Mouse (Mus musculus): ENCODE data around the gene Olfr1256. TPM values are rescaled to one million over a fixed set of nuclear protein-coding genes. Genes with fewer than 3 reads are reported as not detected.

The Olfr1256 gene
- not detected in 2 replicates for polyA plus RNA-seq (2014; fragmentation: Nextera tagmentation; extraction: Ambion mirVana)

DNA sequence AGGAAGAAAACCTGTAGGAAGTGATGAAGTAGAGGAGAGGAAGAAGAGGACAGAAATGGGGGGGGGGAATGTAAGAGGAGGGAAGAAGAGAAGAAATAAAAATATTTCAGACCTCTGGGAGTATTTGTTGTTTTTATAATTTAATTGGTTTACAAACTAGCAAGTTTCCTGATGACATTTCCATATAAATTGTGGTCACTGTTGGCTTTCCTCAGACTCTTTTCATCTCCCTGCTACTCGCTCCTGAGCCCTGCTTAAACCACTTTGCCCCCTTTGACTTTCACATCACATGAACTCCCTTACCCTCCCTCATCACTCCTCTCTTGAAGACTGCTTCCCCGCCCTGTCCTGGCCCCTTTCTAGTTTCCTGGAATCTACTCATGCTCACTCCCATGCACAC lies at the start of gene Olfr1256:
Gene Olfr1256 (minus strand): TSS at position 101 of the 400 bp plus-strand sequence.
- DNase-seq (ENCODE audit: low spot score) (no peak), ATAC-seq (no peak)
- no peak within 1 kb of the TSS for H3K4me2 ChIP-seq (ENCODE audit: low read length)
- no peak within 1 kb of the TSS for H3K4me3 ChIP-seq (ENCODE audit: low read depth, low read length)
- 58% methylated on average over 2 of the region's 2 CpGs for WGBS
- no peaks in the 10 kb centered on the region for H3K9me3 ChIP-seq (replicated peaks; ENCODE audit: control insufficient read depth, low read length)
- no peaks in the 10 kb centered on the region for H3K4me1 ChIP-seq (ENCODE audit: control insufficient read depth, insufficient read depth, low read length)
- no peaks in the 10 kb centered on the region for H3K36me3 ChIP-seq (ENCODE audit: control insufficient read depth, insufficient read depth, low read length)
- no peaks in the 10 kb centered on the region for H3K27me3 ChIP-seq (replicated peaks; ENCODE audit: control insufficient read depth, insufficient read depth, low read length)
- H3K27ac ChIP-seq (ENCODE audit: low read depth, low read length), result no peak within 1 kb of the TSS
- no peak within 1 kb of the TSS for H3K9ac ChIP-seq (ENCODE audit: low read length)

DNA sequence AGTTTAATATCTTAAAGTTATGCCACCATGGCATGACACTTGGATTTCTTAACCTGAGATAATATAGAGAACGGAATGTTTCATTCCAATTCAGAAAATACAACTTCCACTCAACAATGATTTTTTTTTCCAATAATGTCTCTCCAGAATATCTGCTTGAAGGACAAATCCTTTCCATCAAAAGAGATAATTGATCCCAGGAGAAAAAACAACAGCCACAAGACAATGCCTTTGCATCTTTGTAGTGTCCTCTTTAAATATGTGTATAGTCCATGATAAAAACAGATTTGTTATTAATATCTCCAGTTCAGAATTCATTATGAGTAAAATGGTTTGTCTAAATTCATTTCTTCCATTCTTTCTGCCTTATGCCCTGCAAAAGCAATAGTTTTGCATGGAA lies 36.8 kb upstream of the Olfr1256 start, which contains the start of gene Olfr1257:
Gene Olfr1257 (plus strand): TSS at position 301 of the 400 bp plus-strand sequence.
- no peaks in the 10 kb centered on the region for H3K36me3 ChIP-seq (ENCODE audit: control insufficient read depth, insufficient read depth, low read length)
- H3K9ac ChIP-seq (ENCODE audit: low read length), result no peak within 1 kb of the TSS
- no peak within 1 kb of the TSS for H3K4me2 ChIP-seq (ENCODE audit: low read length)
- no peaks in the 10 kb centered on the region for H3K9me3 ChIP-seq (replicated peaks; ENCODE audit: control insufficient read depth, low read length)
- DNase-seq (ENCODE audit: low spot score) (no peak), ATAC-seq (no peak)
- 91% methylated on average over 1 of the region's 1 CpGs for WGBS
- no peak within 1 kb of the TSS for H3K27ac ChIP-seq (ENCODE audit: low read depth, low read length)
- no peaks in the 10 kb centered on the region for H3K27me3 ChIP-seq (replicated peaks; ENCODE audit: control insufficient read depth, insufficient read depth, low read length)
- H3K4me1 ChIP-seq (ENCODE audit: control insufficient read depth, insufficient read depth, low read length), result no peaks in the 10 kb centered on the region
- no peak within 1 kb of the TSS for H3K4me3 ChIP-seq (ENCODE audit: low read depth, low read length)

DNA sequence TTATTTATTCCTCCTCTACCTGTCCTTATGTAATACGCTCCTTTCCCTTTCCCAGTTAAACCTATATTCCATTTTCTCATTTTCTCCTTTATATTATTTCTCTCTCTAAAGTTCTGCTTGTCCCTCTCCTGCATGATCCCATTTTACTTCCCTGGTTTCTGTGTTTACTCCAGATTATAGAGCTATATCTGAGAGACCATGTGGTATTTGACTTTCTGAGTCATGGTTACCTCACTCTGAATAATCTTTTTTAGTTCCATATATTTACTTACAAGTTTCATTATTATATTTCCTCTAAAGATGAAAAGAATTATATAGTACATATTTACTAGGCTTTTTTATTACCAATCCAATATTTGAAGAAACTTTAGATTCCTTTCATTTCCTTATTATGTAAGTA lies 7.9 kb upstream of the Olfr1256 start:
- H3K4me1 ChIP-seq (ENCODE audit: control insufficient read depth, insufficient read depth, low read length), result no peaks in the 10 kb centered on the region
- 92% methylated on average over 1 of the region's 1 CpGs for WGBS
- no peaks in the 10 kb centered on the region for H3K9me3 ChIP-seq (replicated peaks; ENCODE audit: control insufficient read depth, low read length)
- no peak overlapping the region for H3K4me2 ChIP-seq (ENCODE audit: low read length)
- H3K27me3 ChIP-seq (replicated peaks; ENCODE audit: control insufficient read depth, insufficient read depth, low read length), result no peaks in the 10 kb centered on the region
- no peak overlapping the region for H3K27ac ChIP-seq (ENCODE audit: low read depth, low read length)
- no peak for DNase-seq (ENCODE audit: low spot score)
- no peak overlapping the region for H3K9ac ChIP-seq (ENCODE audit: low read length)
- no peak for ATAC-seq
- no peak overlapping the region for H3K4me3 ChIP-seq (ENCODE audit: low read depth, low read length)
- no peaks in the 10 kb centered on the region for H3K36me3 ChIP-seq (ENCODE audit: control insufficient read depth, insufficient read depth, low read length)

DNA sequence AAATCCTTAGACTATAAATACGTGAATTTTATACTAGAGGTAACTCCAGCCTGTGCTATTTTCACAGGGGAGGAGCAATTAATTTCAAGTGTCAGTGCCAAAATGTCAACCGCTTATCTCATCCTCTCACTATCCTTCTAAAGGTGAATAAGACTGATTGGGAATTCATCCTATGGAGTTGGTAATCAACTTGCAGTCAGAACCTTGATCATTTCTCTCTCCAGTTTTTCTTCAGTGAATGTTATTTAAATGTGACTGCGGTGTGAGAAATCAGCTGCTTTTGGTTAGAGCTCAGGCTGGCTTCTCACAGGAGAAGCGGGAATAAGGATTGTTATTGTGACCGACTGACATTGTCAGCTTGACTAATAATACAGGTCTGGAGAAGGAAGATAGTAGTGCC lies 6.8 kb upstream of the Olfr1256 start, which contains the start of gene Olfr48:
Gene Olfr48 (minus strand): TSS at position 101 of the 400 bp plus-strand sequence.
- no peak within 1 kb of the TSS for H3K4me3 ChIP-seq (ENCODE audit: low read depth, low read length)
- ATAC-seq (no peak), DNase-seq (ENCODE audit: low spot score) (no peak)
- no peaks in the 10 kb centered on the region for H3K9me3 ChIP-seq (replicated peaks; ENCODE audit: control insufficient read depth, low read length)
- H3K27ac ChIP-seq (ENCODE audit: low read depth, low read length), result no peak within 1 kb of the TSS
- H3K4me2 ChIP-seq (ENCODE audit: low read length), result no peak within 1 kb of the TSS
- no peaks in the 10 kb centered on the region for H3K4me1 ChIP-seq (ENCODE audit: control insufficient read depth, insufficient read depth, low read length)
- no peak within 1 kb of the TSS for H3K9ac ChIP-seq (ENCODE audit: low read length)
- no peaks in the 10 kb centered on the region for H3K27me3 ChIP-seq (replicated peaks; ENCODE audit: control insufficient read depth, insufficient read depth, low read length)
- WGBS, result 93% methylated on average over 5 of the region's 5 CpGs
- H3K36me3 ChIP-seq (ENCODE audit: control insufficient read depth, insufficient read depth, low read length), result no peaks in the 10 kb centered on the region

GRCm38 (mm10) chr2:89820216-89820615 lies 21.1 kb downstream of the Olfr1256 start:
- Histone ChIP-seq H3K36me3 (ENCODE audit: control insufficient read depth, insufficient read depth, low read length) (no peaks in the 10 kb centered on the region), H3K4me1 (ENCODE audit: control insufficient read depth, insufficient read depth, low read length) (no peaks in the 10 kb centered on the region), H3K9ac (ENCODE audit: low read length) (no peak overlapping the region), H3K27ac (ENCODE audit: low read depth, low read length) (no peak overlapping the region), H3K9me3 (replicated peaks; ENCODE audit: control insufficient read depth, low read length) (no peaks in the 10 kb centered on the region), H3K27me3 (replicated peaks; ENCODE audit: control insufficient read depth, insufficient read depth, low read length) (no peaks in the 10 kb centered on the region), H3K4me3 (ENCODE audit: low read depth, low read length) (no peak overlapping the region), H3K4me2 (ENCODE audit: low read length) (no peak overlapping the region)
- ATAC-seq (no peak), DNase-seq (ENCODE audit: low spot score) (no peak)
- 97% methylated on average over 1 of the region's 1 CpGs for WGBS

DNA sequence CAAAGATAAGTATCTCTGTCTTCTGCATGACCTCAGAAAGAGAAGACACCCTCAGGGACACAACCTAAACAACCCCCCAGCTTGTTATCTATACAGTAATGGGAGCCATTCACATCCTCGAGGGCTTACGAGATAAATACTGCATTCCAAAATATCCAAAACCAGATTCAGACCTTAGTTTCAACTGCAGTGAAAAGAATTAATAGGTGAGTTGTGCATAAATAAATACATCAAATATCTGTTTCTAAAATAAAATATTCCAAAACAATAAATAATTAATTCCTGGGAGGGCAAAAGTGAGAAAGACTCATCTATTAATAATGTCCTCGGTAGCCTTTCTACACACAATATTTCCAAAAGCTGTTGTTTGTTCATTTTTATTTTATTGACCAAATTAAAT lies 29.6 kb downstream of the Olfr1256 start, which contains the start of gene Olfr1255:
Gene Olfr1255 (plus strand): TSS at position 301 of the 400 bp plus-strand sequence.
- Histone ChIP-seq H3K27ac (ENCODE audit: low read depth, low read length) (no peak within 1 kb of the TSS), H3K9me3 (replicated peaks; ENCODE audit: control insufficient read depth, low read length) (no peaks in the 10 kb centered on the region), H3K4me1 (ENCODE audit: control insufficient read depth, insufficient read depth, low read length) (no peaks in the 10 kb centered on the region), H3K9ac (ENCODE audit: low read length) (no peak within 1 kb of the TSS), H3K36me3 (ENCODE audit: control insufficient read depth, insufficient read depth, low read length) (no peaks in the 10 kb centered on the region), H3K4me2 (ENCODE audit: low read length) (no peak within 1 kb of the TSS), H3K4me3 (ENCODE audit: low read depth, low read length) (no peak within 1 kb of the TSS), H3K27me3 (replicated peaks; ENCODE audit: control insufficient read depth, insufficient read depth, low read length) (no peaks in the 10 kb centered on the region)
- ATAC-seq (no peak), DNase-seq (ENCODE audit: low spot score) (no peak)
- WGBS, result 85% methylated on average over 3 of the region's 3 CpGs

DNA sequence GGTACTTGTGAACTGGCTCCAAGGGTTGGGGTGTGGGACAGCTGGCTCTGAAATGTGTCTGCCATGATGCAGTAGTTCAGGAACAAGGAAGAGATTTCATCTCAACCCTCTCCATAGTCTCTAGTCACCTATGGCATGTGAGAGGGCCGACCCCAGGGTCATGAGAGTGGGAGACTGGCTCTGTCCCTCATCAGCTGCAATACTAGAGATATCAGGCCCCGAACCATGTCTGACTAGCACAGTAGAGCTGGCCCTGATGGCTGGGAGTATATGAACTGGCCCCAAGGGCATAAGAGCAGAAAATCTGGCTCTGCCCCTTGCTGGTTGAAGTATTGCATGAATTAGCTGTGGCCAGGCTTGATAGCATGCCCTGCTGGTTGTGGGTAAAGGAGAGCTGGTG lies 30.6 kb downstream of the Olfr1256 start:
- Histone ChIP-seq H3K4me1 (ENCODE audit: control insufficient read depth, insufficient read depth, low read length) (no peaks in the 10 kb centered on the region), H3K4me2 (ENCODE audit: low read length) (no peak overlapping the region), H3K9me3 (replicated peaks; ENCODE audit: control insufficient read depth, low read length) (no peaks in the 10 kb centered on the region), H3K27me3 (replicated peaks; ENCODE audit: control insufficient read depth, insufficient read depth, low read length) (no peaks in the 10 kb centered on the region), H3K27ac (ENCODE audit: low read depth, low read length) (no peak overlapping the region), H3K9ac (ENCODE audit: low read length) (no peak overlapping the region), H3K36me3 (ENCODE audit: control insufficient read depth, insufficient read depth, low read length) (no peaks in the 10 kb centered on the region), H3K4me3 (ENCODE audit: low read depth, low read length) (no peak overlapping the region)
- ATAC-seq (no peak), DNase-seq (ENCODE audit: low spot score) (no peak)
- WGBS, result 90% methylated on average over 2 of the region's 2 CpGs

GRCm38 (mm10) chr2:89799583-89799982 lies 41.8 kb downstream of the Olfr1256 start:
- 96% methylated on average over 3 of the region's 3 CpGs for WGBS
- no peaks in the 10 kb centered on the region for H3K36me3 ChIP-seq (ENCODE audit: control insufficient read depth, insufficient read depth, low read length)
- no peaks in the 10 kb centered on the region for H3K27me3 ChIP-seq (replicated peaks; ENCODE audit: control insufficient read depth, insufficient read depth, low read length)
- no peak overlapping the region for H3K27ac ChIP-seq (ENCODE audit: low read depth, low read length)
- no peak overlapping the region for H3K9ac ChIP-seq (ENCODE audit: low read length)
- no peaks in the 10 kb centered on the region for H3K4me1 ChIP-seq (ENCODE audit: control insufficient read depth, insufficient read depth, low read length)
- H3K9me3 ChIP-seq (replicated peaks; ENCODE audit: control insufficient read depth, low read length), result no peaks in the 10 kb centered on the region
- no peak for ATAC-seq
- no peak overlapping the region for H3K4me2 ChIP-seq (ENCODE audit: low read length)
- DNase-seq (ENCODE audit: low spot score), result no peak
- H3K4me3 ChIP-seq (ENCODE audit: low read depth, low read length), result no peak overlapping the region

DNA sequence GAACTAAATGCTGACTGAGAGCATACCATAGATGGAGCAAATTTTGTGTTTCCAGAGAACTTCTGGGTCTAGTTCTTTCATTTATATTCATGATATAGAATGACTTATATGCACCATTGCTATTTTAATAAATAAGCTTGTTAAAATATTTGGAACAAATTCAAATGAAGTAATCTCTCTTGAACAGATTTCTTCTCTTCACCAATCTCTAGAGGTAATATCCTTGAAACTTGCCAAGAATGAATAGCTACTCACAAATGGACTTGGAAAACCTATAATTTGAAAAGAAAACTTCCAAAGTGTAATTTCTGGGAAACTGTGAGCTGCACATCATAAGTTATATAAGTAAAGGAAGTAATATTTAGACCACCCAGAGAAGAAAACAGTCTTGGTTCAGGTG lies 47.8 kb downstream of the Olfr1256 start, which contains the start of gene Olfr1254:
Gene Olfr1254 (minus strand): TSS at position 101 of the 400 bp plus-strand sequence.
- ATAC-seq (no peak), DNase-seq (ENCODE audit: low spot score) (no peak)
- Histone ChIP-seq H3K9ac (ENCODE audit: low read length) (no peak within 1 kb of the TSS), H3K4me1 (ENCODE audit: control insufficient read depth, insufficient read depth, low read length) (no peaks in the 10 kb centered on the region), H3K4me3 (ENCODE audit: low read depth, low read length) (no peak within 1 kb of the TSS), H3K27me3 (replicated peaks; ENCODE audit: control insufficient read depth, insufficient read depth, low read length) (no peaks in the 10 kb centered on the region), H3K4me2 (ENCODE audit: low read length) (no peak within 1 kb of the TSS), H3K9me3 (replicated peaks; ENCODE audit: control insufficient read depth, low read length) (no peaks in the 10 kb centered on the region), H3K36me3 (ENCODE audit: control insufficient read depth, insufficient read depth, low read length) (no peaks in the 10 kb centered on the region), H3K27ac (ENCODE audit: low read depth, low read length) (no peak within 1 kb of the TSS)

Measured in forebrain, embryonic 14.5 days (tissue).